Mouse (Mus musculus) megakaryocyte, embryonic 14.5 days (primary cell): ENCODE measurements around the gene Acsbg2.

Experiments used
- FLI1 ChIP-seq: IDR thresholded peaks from 2 replicates; pipeline ENCODE4 v1.6.1; 2012; ENCODE audit warnings: low read length, inconsistent platforms, mixed read lengths
- GATA1 ChIP-seq: IDR thresholded peaks from 3 replicates; pipeline ENCODE4 v1.6.1; 2012; ENCODE audit warnings: mixed read lengths, low read length, inconsistent platforms, borderline replicate concordance

DNA sequence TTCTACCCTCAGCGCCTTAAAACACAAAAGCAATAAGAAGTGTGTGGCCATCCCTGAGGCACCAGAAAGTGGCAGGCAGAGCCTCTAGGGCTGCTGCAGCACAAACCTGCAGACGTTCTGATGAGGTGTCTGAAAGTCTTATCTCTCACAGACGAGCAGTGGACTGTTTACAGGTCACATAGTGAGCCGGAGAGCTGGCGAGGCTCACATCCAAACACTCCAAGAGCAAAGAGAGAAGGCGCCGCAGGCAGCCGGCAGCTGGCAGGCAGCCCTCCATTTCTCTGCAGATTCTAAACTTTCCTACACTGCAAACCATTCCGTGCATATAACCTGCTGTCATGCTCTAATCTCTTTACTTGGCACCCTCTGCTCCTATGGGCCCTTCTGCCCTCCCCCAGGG lies 33.6 kb upstream of the Acsbg2 start:
- no peak for TF ChIP-seq GATA1
- TF ChIP-seq FLI1, result no peak
